In genomic region chr2:35731671-35732449, GRCm38 (mm10) we compare ENCODE assay signal across 9 mouse cellular contexts.
DNase-seq lines count a peak whose midpoint lies in the region; ATAC-seq lines count a peak whose summit lies in the region.
"Had no signal": no experiment of that assay in that cellular context is flagged by ENCODE, and none has a peak within 500 bp of the region (broad histone marks: within the 10 kb centered on the region; RNA-seq: fewer than 3 reads in every experiment).

No protein-coding gene starts in this region.

- WGBS in heart, embryonic 12.5 days, result 69% methylated on average over 18 of the region's 18 CpGs
- 67% methylated on average over 18 of the region's 18 CpGs for WGBS in embryonic facial prominence, embryonic 15.5 days

- H3K9me3 ChIP-seq in heart, embryonic 12.5 days (replicated peaks), result 0 out of 2 replicates have a peak, but pooled peaks cover 5% of the 10 kb centered on the region
- H3K9me3 ChIP-seq in embryonic facial prominence, embryonic 15.5 days (replicated peaks), result no peaks in the 10 kb centered on the region
- peaks cover 21% of the 10 kb centered on the region for H3K9me3 ChIP-seq in megakaryocyte, embryonic 14.5 days

- no peak overlapping the region for H3K4me3 ChIP-seq in heart, embryonic 12.5 days
- no peak overlapping the region for H3K4me3 ChIP-seq in embryonic facial prominence, embryonic 15.5 days (replicated peaks)
- peak overlapping the region; percentile 30 for H3K4me3 ChIP-seq in megakaryocyte, embryonic 14.5 days (replicated peaks)

- H3K27me3 ChIP-seq in heart, embryonic 12.5 days (replicated peaks), result no peaks in the 10 kb centered on the region
- no peaks in the 10 kb centered on the region for H3K27me3 ChIP-seq in embryonic facial prominence, embryonic 15.5 days
- no peaks in the 10 kb centered on the region for H3K27me3 ChIP-seq in megakaryocyte, embryonic 14.5 days (replicated peaks)

- no peak for ATAC-seq in heart, embryonic 12.5 days (ENCODE audit: insufficient number of reproducible peaks, low FRiP score)
- no peak for ATAC-seq in embryonic facial prominence, embryonic 15.5 days (ENCODE audit: insufficient number of reproducible peaks, low FRiP score, low TSS enrichment, low read depth)

- peaks cover 23% of the 10 kb centered on the region for H3K4me1 ChIP-seq in heart, embryonic 12.5 days (replicated peaks)
- H3K4me1 ChIP-seq in embryonic facial prominence, embryonic 15.5 days, result peaks cover 25% of the 10 kb centered on the region
- peaks cover 62% of the 10 kb centered on the region for H3K4me1 ChIP-seq in megakaryocyte, embryonic 14.5 days

- H3K36me3 ChIP-seq in heart, embryonic 12.5 days, result peaks cover 53% of the 10 kb centered on the region
- H3K36me3 ChIP-seq in embryonic facial prominence, embryonic 15.5 days, result peaks cover 38% of the 10 kb centered on the region
- H3K36me3 ChIP-seq in megakaryocyte, embryonic 14.5 days (replicated peaks; ENCODE audit: low read length), result peaks cover 34% of the 10 kb centered on the region

- peak; percentile 95 for DNase-seq in heart, adult 11 months
- DNase-seq in A20 (ENCODE audit: low read depth, low spot score), result peak; percentile 79
- DNase-seq in urinary bladder, postnatal 25 days (ENCODE audit: low spot score), result no peak
- no peak for DNase-seq in c-Kit-positive CD71-positive TER-119-positive erythroid progenitor cells, embryonic 14.5 days (ENCODE audit: low spot score)
- DNase-seq in kidney, postnatal 25 days, result no peak
- DNase-seq: right cerebral cortex, adult 18-20 months had no signal

- H3K9ac ChIP-seq in heart, embryonic 12.5 days, result no peak overlapping the region
- H3K9ac ChIP-seq in embryonic facial prominence, embryonic 15.5 days, result no peak overlapping the region

- H3K27ac ChIP-seq in heart, embryonic 12.5 days (ENCODE audit: poor library complexity, severe bottlenecking), result no peak overlapping the region
- peak overlapping the region; percentile 17; the same call in 1 of the 2 replicates for H3K27ac ChIP-seq in embryonic facial prominence, embryonic 15.5 days (replicated peaks)

- no peak overlapping the region for H3K4me2 ChIP-seq in heart, embryonic 12.5 days
- no peak overlapping the region for H3K4me2 ChIP-seq in embryonic facial prominence, embryonic 15.5 days (replicated peaks)

Comparison
In these comparisons a context has a peak if more than half of its experiments do, and no peak if none do; other contexts are left out.
1. DNase-seq: peak in heart, adult 11 months (single experiment) and A20 (single experiment); none in urinary bladder, postnatal 25 days (single experiment), c-Kit-positive CD71-positive TER-119-positive erythroid progenitor cells, embryonic 14.5 days (single experiment) and kidney, postnatal 25 days (0 of 2).